Mouse (Mus musculus): ENCODE measurements around the gene Shisa6. TPM values are rescaled to one million over a fixed set of nuclear protein-coding genes. Genes with fewer than 3 reads are reported as not detected.

Gene Shisa6
- 15.2 TPM for polyA plus RNA-seq (2015; fragmentation: Illumina TruSeq; extraction: RNeasy Lipid Tissue Mini Kit (QIAGEN cat#74804); ENCODE audit: low read depth, low replicate concordance)

DNA sequence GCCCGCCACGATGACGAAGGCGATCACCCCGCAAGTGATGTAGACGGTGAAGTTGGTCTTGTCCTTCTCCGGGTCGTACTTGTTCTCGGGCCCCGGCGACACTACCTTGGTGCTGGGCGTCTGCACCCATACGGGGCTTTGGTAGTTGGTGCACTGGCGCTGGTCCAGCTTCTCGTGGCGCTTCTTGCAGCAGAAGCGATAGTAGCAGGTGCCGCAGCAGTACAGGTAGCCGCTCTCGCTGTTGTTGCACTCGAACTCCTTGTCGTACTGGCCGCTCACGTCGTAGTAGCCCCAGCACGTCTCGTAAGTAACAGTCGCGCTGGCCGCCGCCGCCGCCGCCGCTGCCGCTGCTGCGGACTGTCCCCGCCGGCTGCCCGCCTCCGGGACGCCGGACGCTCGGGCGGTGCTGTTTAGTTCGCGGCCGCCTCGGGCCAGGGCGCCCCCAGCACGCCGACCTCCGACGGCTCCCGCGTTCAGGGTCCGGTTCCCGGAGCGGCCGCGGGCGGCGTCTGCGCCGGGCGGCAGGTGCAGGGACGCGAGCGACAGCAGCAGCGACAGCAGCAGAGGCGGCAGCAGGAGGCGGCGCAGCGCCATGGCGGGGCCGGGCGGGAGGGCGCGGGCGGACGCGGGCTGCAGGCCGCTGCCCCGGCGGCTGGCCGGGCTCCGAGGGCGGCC lies at the start of gene Shisa6:
TSS of gene Shisa6 (minus strand) at position 594 of the 675 bp plus-strand sequence.

DNA sequence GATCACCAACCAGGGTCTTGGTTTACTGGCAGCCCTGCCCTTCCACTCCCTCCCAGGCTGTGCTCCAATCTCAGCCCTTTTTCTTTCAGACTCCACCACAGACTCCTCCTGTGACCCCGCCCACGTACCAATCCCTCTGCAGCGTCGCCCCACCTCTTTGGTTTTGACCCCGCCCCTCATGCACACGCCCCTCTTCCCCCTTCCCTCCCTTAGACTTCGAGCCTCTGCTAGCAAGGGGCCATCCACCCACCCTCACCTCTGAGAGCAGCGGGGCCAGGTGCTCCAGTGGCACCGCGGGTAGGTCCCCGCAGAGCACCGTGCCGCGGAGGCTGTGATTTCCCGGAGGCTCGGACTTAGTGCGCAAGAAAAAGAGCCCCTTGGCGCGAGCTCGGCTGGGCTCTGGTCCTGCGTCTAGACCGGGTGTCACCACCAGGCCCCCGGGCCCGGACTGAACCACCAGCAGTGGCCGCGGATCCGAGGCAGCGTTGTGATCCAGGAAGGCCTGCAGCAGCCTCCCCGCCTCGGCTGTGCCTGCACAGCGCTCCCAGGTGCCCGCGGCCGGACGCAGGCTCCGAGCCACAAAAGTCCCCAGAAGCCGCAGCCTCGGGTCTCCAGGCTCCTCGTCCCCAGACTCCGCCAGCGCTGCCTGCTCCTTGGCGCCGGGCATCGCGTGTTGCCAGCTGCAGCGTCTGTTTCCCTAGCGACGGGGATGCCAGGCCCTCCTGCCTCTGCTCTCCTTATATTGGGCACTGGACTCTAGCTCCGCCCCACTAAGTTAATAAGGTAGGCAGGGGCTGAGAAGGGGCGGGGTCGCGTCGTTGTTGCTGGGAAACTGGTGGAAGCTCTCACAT lies 357.7 kb downstream of the Shisa6 start, which contains the start of gene Dnah9:
TSS of gene Dnah9 (minus strand) at position 751 of the 851 bp plus-strand sequence.

Measured in brain, adult 10 weeks (tissue).